Mouse (Mus musculus) MEL (cell line): ENCODE measurements around the gene Ccdc171.

Source experiments
- CHD2 ChIP-seq: IDR thresholded peaks from 2 replicates; pipeline ENCODE4 v1.6.1; 2011; ENCODE audit warnings: low read length, improper control_type of control experiment
- CTCF ChIP-seq, 3 experiments: IDR thresholded peaks in 2 of 3; conservative IDR thresholded peaks in 1 of 3; 2 replicates each; pipeline ENCODE4 v1.5.1; 2011 to 2012; ENCODE audit warnings: low read length in 3 of 3, low read depth in 2 of 3, mild to moderate bottlenecking in 2 of 3, improper control_type of control experiment in 1 of 3, inconsistent platforms in 1 of 3, mixed read lengths in 1 of 3, moderate library complexity in 1 of 3; ENCODE audit not compliant: control insufficient read depth in 1 of 3, insufficient read depth in 1 of 3, poor library complexity in 1 of 3, severe bottlenecking in 1 of 3
- EP300 ChIP-seq, 2 experiments: IDR thresholded peaks; 2 replicates each; pipeline ENCODE4 v1.6.1; 2011; ENCODE audit warnings: improper control_type of control experiment in 2 of 2, low read length in 2 of 2, low read depth in 1 of 2, mild to moderate bottlenecking in 1 of 2
- GABPA ChIP-seq: IDR thresholded peaks from 2 replicates; pipeline ENCODE4 v1.6.1; 2012; ENCODE audit warnings: low read depth, mild to moderate bottlenecking, inconsistent platforms, low read length, improper control_type of control experiment, moderate library complexity
- JUND ChIP-seq: IDR thresholded peaks from 2 replicates; pipeline ENCODE4 v1.6.1; 2011; ENCODE audit warnings: low read depth, mild to moderate bottlenecking, improper control_type of control experiment, low read length
- POLR2A ChIP-seq, 2 experiments: IDR thresholded peaks; 2 replicates each; pipeline ENCODE4 v1.6.1; 2011 to 2012; ENCODE audit warnings: low read length in 2 of 2, mild to moderate bottlenecking in 2 of 2, control low read depth in 1 of 2, improper control_type of control experiment in 1 of 2, low read depth in 1 of 2, moderate library complexity in 1 of 2; ENCODE audit not compliant: control insufficient read depth in 1 of 2, insufficient read depth in 1 of 2, poor library complexity in 1 of 2
- SIN3A ChIP-seq: IDR thresholded peaks from 2 replicates; pipeline ENCODE4 v1.6.1; 2012; ENCODE audit warnings: low read length, improper control_type of control experiment, inconsistent platforms
- SMC3 ChIP-seq: IDR thresholded peaks from 2 replicates; pipeline ENCODE4 v1.6.1; 2011; ENCODE audit warnings: low read depth, low read length, improper control_type of control experiment
- TAL1 ChIP-seq: IDR thresholded peaks from 2 replicates; pipeline ENCODE4 v1.6.1; 2012; ENCODE audit warnings: mild to moderate bottlenecking, inconsistent platforms, low read length, moderate library complexity, mixed read lengths

DNA sequence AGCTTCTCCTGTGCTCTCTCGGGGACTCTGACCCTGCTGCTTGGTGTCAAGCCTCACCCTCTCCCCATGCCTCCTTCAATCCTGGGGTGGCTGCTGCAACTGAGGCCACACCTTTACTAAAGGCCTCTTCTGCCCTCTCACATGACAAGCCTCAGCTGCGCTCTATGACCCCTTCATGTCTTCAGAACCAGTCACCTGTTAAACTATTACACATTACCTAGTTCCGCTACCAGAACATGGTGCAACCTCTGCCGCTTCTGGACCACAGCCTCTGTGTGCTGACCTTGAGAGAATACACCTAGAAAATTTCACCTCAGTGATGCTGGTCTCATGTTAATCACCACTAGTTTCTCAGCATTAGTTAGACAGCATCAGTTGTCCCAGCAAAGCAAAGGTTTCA is 254.7 kb downstream of the Ccdc171 start:
- no peak for TF ChIP-seq GABPA
- no peak for TF ChIP-seq EP300 (IDR thresholded peaks at IDR 0.05; ENCODE audit: low read depth in 1 of 2, low read length in 2 of 2)
- no peak for TF ChIP-seq POLR2A (IDR thresholded peaks at IDR 0.05; ENCODE audit: control insufficient read depth in 1 of 2, insufficient read depth in 1 of 2, low read depth in 1 of 2, low read length in 2 of 2, poor library complexity in 1 of 2)
- no peak for TF ChIP-seq SIN3A
- no peak for TF ChIP-seq JUND
- TF ChIP-seq CHD2, result no peak
- no peak for TF ChIP-seq CTCF (IDR thresholded peaks at IDR 0.05 in 2 of 3, conservative IDR thresholded peaks at IDR 0.05 in 1 of 3; ENCODE audit: control insufficient read depth in 1 of 3, insufficient read depth in 1 of 3, low read depth in 2 of 3, low read length in 3 of 3, poor library complexity in 1 of 3, severe bottlenecking in 1 of 3)
- no peak for TF ChIP-seq TAL1
- no peak for TF ChIP-seq SMC3
